Mouse (Mus musculus): ENCODE results near the gene Iqcn. TPM values are rescaled to one million over a fixed set of nuclear protein-coding genes. Genes with fewer than 3 reads are reported as not detected.

Gene Iqcn
- polyA plus RNA-seq, 1 experiment from 2014 or later, result not detected

GRCm38 (mm10) chr8:70754871-70755660, 51.8 kb downstream of the Iqcn start:
- H3K27ac ChIP-seq, result no peak overlapping the region
- 14% methylated on average over 50 of the region's 50 CpGs for WGBS (ENCODE audit: missing documents)

GRCm38 (mm10) chr8:70755661-70756475, 52.6 kb downstream of the Iqcn start:
- H3K79me2 ChIP-seq (ENCODE audit: inconsistent target), result peaks cover 6% of the 10 kb centered on the region; the same call in 1 of the 2 replicates
- 84% methylated on average over 24 of the region's 24 CpGs for WGBS (ENCODE audit: missing documents)
- no peak overlapping the region for H3K4me3 ChIP-seq (ENCODE audit: inconsistent target)
- H3K36me3 ChIP-seq (ENCODE audit: inconsistent target), result peaks cover 6% of the 10 kb centered on the region; the same call in 1 of the 2 replicates
- no peak overlapping the region for H3K27ac ChIP-seq

More at GRCm38 (mm10) chr8:70754871-70755660, 51.8 kb downstream of the Iqcn start:
- H3K79me2 ChIP-seq (ENCODE audit: inconsistent target), result peaks cover 6% of the 10 kb centered on the region; the same call in 1 of the 2 replicates
- peak overlapping the region; percentile 58 for H3K4me3 ChIP-seq (ENCODE audit: inconsistent target)
- peaks cover 6% of the 10 kb centered on the region; the same call in 1 of the 2 replicates for H3K36me3 ChIP-seq (ENCODE audit: inconsistent target)

GRCm38 (mm10) chr8:70756476-70757040, 53.3 kb downstream of the Iqcn start:
- Histone ChIP-seq H3K79me2 (ENCODE audit: inconsistent target) (peaks cover 6% of the 10 kb centered on the region; the same call in 1 of the 2 replicates), H3K27ac (no peak overlapping the region), H3K4me3 (ENCODE audit: inconsistent target) (no peak overlapping the region), H3K36me3 (ENCODE audit: inconsistent target) (peaks cover 6% of the 10 kb centered on the region; the same call in 1 of the 2 replicates)
- 92% methylated on average over 6 of the region's 6 CpGs for WGBS (ENCODE audit: missing documents)

GRCm38 (mm10) chr8:70757523-70758307, 54.5 kb downstream of the Iqcn start:
- Histone ChIP-seq H3K36me3 (ENCODE audit: inconsistent target) (peaks cover 6% of the 10 kb centered on the region; the same call in 1 of the 2 replicates), H3K4me3 (ENCODE audit: inconsistent target) (no peak overlapping the region), H3K79me2 (ENCODE audit: inconsistent target) (peaks cover 6% of the 10 kb centered on the region; the same call in 1 of the 2 replicates), H3K27ac (no peak overlapping the region)
- WGBS (ENCODE audit: missing documents), result 86% methylated on average over 19 of the region's 22 CpGs

- H3K36me3 ChIP-seq (ENCODE audit: inconsistent target), result peaks cover 6% of the 10 kb centered on the region; the same call in 1 of the 2 replicates
- H3K4me3 ChIP-seq (ENCODE audit: inconsistent target), result no peak overlapping the region
- peaks cover 6% of the 10 kb centered on the region; the same call in 1 of the 2 replicates for H3K79me2 ChIP-seq (ENCODE audit: inconsistent target)
- 90% methylated on average over 7 of the region's 7 CpGs for WGBS (ENCODE audit: missing documents)
- no peak overlapping the region for H3K27ac ChIP-seq
Measured at GRCm38 (mm10) chr8:70758308-70758615, 55.0 kb downstream of the Iqcn start.

GRCm38 (mm10) chr8:70758616-70759561, 55.6 kb downstream of the Iqcn start:
- 82% methylated on average over 18 of the region's 19 CpGs for WGBS (ENCODE audit: missing documents)

GRCm38 (mm10) chr8:70760350-70760749, 57.1 kb downstream of the Iqcn start:
- under 1% methylated on average over 22 of the region's 22 CpGs for WGBS (ENCODE audit: missing documents)
- Histone ChIP-seq H3K79me2 (ENCODE audit: inconsistent target) (peaks cover 6% of the 10 kb centered on the region; the same call in 1 of the 2 replicates), H3K4me3 (ENCODE audit: inconsistent target) (peak overlapping the region; percentile 72), H3K27ac (peak overlapping the region; percentile 19; the same call in 1 of the 2 replicates), H3K36me3 (ENCODE audit: inconsistent target) (peaks cover 6% of the 10 kb centered on the region; the same call in 1 of the 2 replicates)

More at GRCm38 (mm10) chr8:70758616-70759561, 55.6 kb downstream of the Iqcn start:
- Histone ChIP-seq H3K27ac (no peak overlapping the region), H3K4me3 (ENCODE audit: inconsistent target) (no peak overlapping the region), H3K79me2 (ENCODE audit: inconsistent target) (peaks cover 6% of the 10 kb centered on the region; the same call in 1 of the 2 replicates), H3K36me3 (ENCODE audit: inconsistent target) (peaks cover 6% of the 10 kb centered on the region; the same call in 1 of the 2 replicates)

GRCm38 (mm10) chr8:70760775-70761406, 57.6 kb downstream of the Iqcn start, which contains the start of gene Mpv17l2:
TSS of gene Mpv17l2 (minus strand) at chr8:70760946.
- 1% methylated on average over 55 of the region's 55 CpGs for WGBS (ENCODE audit: missing documents)
- Histone ChIP-seq H3K4me3 (ENCODE audit: inconsistent target) (peak within 1 kb of the TSS; percentile 72), H3K36me3 (ENCODE audit: inconsistent target) (peaks cover 6% of the 10 kb centered on the region; the same call in 1 of the 2 replicates), H3K27ac (peak within 1 kb of the TSS; percentile 61), H3K79me2 (ENCODE audit: inconsistent target) (peaks cover 4% of the 10 kb centered on the region; the same call in 1 of the 2 replicates)

- no peak overlapping the region for H3K4me3 ChIP-seq (ENCODE audit: inconsistent target)
- WGBS (ENCODE audit: missing documents), result no CpG with 5 or more reads among the region's 1 CpGs
- H3K36me3 ChIP-seq (ENCODE audit: inconsistent target), result peaks cover 6% of the 10 kb centered on the region; the same call in 1 of the 2 replicates
- peaks cover 4% of the 10 kb centered on the region; the same call in 1 of the 2 replicates for H3K79me2 ChIP-seq (ENCODE audit: inconsistent target)
- H3K27ac ChIP-seq, result no peak overlapping the region
Measured at GRCm38 (mm10) chr8:70762118-70762517, 58.9 kb downstream of the Iqcn start.

- Histone ChIP-seq H3K79me2 (ENCODE audit: inconsistent target) (peaks cover 4% of the 10 kb centered on the region; the same call in 1 of the 2 replicates), H3K27ac (no peak overlapping the region), H3K4me3 (ENCODE audit: inconsistent target) (no peak overlapping the region), H3K36me3 (ENCODE audit: inconsistent target) (peaks cover under 1% of the 10 kb centered on the region; the same call in 1 of the 2 replicates)
- 2% methylated on average over 3 of the region's 3 CpGs for WGBS (ENCODE audit: missing documents)
Measured at GRCm38 (mm10) chr8:70763354-70763753, 60.1 kb downstream of the Iqcn start.

- WGBS (ENCODE audit: missing documents), result 93% methylated on average over 8 of the region's 8 CpGs
- H3K4me3 ChIP-seq (ENCODE audit: inconsistent target), result no peak overlapping the region
- H3K27ac ChIP-seq, result no peak overlapping the region
- H3K36me3 ChIP-seq (ENCODE audit: inconsistent target), result no peaks in the 10 kb centered on the region
- H3K79me2 ChIP-seq (ENCODE audit: inconsistent target), result peaks cover 4% of the 10 kb centered on the region; the same call in 1 of the 2 replicates
Measured at GRCm38 (mm10) chr8:70764026-70764425, 60.8 kb downstream of the Iqcn start.

GRCm38 (mm10) chr8:70764676-70765075, 61.4 kb downstream of the Iqcn start:
- Histone ChIP-seq H3K27ac (no peak overlapping the region), H3K79me2 (ENCODE audit: inconsistent target) (peaks cover 4% of the 10 kb centered on the region; the same call in 1 of the 2 replicates), H3K36me3 (ENCODE audit: inconsistent target) (no peaks in the 10 kb centered on the region), H3K4me3 (ENCODE audit: inconsistent target) (no peak overlapping the region)
- 87% methylated on average over 13 of the region's 13 CpGs for WGBS (ENCODE audit: missing documents)
